Mouse (Mus musculus) WW6 (cell line): Measurements from ENCODE around the gene Calr.

ENCODE experiments used
- DNase-seq: peaks from one replicate; pipeline ENCODE4 v3.0.0-alpha.2; 2013; ENCODE audit warnings: low read depth, low spot score

The Calr gene

DNA sequence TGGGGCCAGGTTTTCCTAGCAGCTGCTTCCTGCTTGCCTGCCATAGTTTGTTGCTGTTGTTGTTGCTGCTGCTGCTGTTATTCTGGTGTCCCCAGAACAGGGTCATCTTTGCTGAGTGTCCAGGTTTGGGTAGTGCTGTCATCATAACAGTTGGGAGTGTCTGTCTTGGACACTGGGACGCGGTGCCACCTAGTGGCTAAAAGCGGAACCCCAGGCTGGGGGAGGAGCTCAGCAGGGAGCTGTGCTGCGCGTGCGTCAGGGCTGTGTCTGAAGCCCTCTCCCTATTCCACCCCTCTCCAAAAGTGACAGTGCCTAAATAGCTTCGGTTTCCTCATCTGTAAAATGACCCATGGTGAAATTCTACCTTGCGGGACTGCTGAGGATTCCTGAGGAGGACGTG, 31.2 kb downstream of the Calr start:
- DNase-seq: peak; percentile 80

DNA sequence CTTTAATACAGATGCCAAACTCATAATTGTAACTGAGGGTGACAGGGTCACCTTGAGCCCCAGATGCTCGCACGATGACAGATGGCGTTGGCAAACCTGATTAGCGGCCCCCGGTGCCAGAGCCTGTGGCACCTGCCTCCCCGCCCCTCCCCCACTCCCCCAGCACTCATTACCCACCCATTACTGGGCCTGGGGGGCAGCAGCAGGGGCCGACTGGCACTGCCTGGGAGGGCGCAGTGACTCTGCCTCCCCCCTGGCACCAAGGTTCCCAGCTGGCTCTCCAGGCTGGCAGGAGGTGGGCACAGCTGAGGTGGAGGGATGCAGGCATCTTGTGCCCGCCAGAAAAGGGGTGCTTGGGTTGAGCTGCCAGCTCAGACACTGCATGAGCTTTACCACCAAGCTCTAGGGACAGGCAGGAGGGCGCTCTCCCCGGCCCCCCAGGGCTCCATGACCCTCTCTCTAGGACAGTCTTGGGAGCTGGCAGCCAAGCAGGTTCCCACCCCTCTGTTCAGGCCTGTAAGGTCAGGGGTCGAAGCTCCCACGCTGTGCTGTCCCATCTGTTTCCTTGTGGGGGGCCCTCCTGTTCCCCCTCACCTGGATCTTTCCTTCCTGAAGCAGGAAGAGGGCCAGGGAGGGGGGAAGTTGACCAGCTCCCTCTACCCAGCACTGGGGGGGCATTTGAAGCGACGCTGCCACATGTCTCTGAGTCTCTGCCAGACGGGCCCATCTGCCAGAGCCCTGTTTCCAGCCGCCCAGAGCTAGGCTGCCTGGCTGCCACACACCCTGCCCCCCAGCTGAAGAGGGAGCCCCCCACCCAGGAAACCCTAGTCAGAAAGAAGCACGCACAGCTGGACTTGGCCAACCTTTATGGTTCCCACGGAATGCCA, 31.9 kb downstream of the Calr start:
- DNase-seq: no peak

DNA sequence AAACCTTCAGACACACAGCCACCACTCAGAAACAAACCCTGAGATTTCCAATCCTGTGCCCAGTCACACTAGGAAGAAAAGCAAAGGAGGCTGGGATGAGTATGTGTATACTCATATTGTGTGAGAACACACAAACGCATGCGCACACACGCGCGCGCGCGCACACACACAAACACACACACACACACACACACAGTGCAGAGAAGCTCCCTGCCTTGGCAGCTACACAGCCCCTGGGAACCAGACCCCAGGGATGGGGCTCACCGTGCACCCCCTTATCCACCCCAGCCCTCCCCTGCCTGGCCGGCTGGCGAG, 32.5 kb downstream of the Calr start:
- no peak for DNase-seq

DNA sequence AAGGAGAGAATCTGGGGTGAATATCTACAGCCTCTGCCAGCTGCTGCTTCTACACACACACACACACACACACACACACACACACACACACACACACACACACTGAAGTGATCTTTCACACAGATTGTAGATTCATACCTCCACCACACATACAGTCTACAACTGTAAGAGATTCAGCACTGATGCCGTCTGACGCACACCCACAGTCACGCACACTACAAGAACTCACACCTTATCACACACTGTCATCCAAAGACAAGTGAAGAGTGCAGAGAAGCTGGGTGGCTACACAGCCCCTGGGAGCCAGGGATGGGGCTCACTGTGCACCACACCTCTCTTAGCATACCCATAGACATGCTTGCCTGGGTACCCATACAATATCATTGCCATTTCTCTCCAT, 32.9 kb downstream of the Calr start:
- DNase-seq: no peak

DNA sequence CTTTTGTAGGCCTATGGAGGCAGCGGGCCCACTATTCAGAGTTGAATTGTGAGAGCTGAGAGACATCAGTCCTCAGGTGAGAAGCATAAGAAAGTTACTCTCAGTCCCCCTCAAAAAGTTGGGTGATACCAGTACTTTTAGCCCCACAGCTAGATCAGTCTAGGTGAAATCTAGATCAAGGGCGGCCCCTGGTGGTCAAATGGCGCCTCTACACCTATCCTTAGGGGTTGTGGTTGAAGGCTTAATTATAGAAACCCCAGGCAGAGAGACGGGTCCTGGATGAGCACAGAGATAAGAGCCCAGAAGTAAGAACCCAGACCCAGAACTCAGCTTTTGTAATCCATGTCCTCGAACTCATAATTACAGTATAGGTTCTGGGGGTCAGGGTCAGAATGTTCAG, 33.7 kb downstream of the Calr start:
- DNase-seq: no peak

DNA sequence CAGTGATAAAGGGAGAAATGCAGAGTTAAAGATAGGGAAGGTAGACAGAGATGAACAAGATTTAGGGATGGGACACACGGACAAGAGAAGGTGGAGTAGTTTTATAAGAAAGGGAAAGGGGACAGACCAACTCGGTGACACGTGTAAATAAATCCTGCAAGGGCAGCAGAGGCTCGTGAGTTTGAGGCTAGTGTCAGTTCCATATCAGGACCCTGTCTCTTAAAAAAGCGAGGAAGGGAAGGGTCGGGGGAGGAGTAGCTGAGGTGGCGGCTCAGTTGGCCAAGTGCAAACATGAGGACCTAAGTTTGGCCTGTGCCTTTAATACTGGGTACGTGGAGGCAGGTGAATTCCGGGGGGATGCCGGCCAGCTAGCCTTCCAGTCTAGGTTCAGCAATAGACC, 35.4 kb downstream of the Calr start:
- no peak for DNase-seq

DNA sequence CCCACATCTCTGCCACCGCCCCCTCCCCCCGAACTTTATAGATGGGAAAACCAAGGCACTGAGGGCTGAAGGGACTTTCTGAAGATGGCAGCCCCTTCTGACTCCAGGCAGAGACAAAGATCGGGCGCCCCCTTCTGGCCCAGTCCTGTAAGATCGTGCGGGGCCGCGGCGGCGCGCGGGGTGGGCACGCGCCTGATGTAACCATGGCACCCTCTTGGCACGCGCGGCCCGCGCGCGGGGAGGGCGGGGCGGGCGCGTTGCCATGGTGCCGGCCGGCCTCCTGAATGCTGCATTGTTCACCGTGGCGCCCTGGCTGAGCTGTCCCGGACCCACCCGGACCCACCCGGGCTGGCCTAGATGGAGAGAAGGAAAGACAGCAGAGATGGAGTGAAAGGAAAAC, 35.8 kb downstream of the Calr start:
- DNase-seq: no peak

DNA sequence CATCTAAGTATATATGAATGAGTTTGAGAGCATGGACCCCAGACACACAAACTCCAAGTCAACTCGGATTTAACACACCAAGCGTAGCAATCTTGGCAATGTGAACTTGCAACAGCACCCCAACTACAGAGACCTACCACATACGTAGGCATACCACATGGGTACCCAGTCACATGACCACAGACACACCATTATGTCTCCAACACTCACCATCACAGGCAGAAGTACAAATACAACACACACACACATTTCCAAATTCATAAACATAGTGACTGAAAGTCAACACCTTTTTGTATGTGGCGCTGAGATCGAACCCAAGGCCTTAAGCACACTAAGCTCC, 36.8 kb downstream of the Calr start:
- no peak for DNase-seq

DNA sequence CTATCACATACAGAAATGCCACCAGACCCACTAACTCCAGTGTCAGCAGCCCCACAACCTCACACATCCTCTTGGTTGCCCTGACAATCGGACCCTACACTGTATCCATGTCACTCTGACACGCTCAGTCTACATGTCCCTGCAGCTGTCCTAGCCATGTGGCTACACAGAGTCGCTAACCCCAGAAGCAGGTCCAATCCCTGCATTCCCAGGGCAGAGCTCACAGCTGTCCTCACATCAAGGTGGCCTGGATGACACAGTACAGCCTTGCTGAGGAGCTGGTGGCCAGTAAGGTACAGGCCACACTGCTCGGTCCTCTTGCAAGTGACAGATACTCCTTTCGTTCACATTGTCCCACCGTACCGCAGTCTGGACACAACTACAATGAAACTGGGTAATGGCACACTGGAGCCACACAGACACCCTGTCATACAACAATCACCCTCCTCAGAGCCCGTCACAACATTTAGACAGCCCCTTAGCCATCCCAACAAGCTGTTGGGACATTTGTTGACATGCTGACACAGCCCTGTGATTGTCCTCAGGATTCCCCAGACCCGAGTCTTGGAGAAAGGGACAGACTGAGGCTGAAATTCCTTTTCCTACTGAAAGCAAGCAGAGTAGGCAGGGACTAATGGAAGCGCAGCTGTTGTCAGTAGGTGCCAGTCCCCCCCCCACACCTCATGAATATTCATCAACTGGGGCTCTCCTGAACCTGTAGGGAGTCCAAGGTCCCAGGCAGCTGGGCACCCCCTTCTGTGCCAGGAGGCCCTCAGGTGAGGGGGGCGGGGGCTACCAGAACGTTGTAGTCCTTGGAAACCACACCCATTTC, 37.4 kb downstream of the Calr start:
- no peak for DNase-seq

DNA sequence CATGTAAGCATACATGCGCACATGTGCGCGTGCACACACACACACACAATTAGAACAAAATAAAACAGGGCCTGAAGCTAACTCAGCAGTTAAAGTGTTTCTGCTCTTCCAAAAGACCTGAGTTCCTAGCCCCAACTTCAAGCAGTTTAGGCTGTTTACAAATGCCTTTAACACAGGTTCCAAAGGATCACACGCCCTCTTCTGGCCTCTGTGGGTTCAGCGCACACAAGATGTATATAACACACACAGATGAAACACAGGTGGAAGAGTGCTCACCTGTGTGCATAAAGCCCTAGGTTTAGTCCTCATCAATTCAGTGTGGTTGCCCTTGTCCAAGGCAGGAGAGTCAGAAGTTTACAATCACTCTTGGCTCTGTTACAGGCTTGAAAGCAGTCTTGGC, 40.7 kb downstream of the Calr start:
- DNase-seq: no peak

DNA sequence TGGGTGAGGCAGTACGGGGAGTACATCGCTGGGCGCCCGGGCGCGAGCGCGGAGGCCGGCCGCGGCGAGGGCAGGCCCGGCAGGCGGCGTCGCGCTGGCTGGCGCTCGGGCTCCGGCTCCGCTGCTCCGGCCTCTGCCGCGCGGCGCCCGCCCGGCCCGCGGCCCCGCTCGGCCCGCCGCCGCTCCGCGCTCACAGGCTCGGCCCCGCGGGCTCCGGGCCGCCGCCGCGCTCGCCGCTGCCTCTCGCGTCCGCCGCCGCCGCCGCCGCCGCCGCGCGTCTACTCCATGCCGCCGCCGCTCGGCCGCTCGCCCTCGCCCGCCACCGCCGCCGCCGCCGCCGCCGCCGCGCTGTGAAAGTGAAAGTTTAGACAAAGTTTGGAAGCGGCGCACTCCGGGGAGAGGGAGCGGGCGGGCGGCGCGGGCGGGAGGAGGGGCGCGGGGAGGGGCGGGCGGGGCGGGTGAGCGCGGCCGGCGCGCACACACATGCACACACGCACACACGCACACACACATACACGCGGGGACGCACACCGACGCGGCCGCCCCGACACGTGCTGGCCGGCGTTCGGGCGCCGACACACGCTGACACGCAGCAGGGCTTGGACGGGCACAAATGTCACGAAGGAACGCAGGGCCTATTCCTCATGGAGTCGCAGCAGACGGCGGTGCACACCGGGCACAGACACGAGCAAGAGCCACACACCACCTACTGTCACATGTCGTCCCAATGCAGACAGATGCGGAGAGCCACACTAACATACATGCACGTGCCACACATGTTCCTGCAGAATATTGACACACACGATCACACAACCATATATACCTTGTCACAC, 46.5 kb downstream of the Calr start, which contains the start of gene Nfix:
Gene Nfix (minus strand): TSS at position 346 of the 833 bp plus-strand sequence.
- DNase-seq: no peak

DNA sequence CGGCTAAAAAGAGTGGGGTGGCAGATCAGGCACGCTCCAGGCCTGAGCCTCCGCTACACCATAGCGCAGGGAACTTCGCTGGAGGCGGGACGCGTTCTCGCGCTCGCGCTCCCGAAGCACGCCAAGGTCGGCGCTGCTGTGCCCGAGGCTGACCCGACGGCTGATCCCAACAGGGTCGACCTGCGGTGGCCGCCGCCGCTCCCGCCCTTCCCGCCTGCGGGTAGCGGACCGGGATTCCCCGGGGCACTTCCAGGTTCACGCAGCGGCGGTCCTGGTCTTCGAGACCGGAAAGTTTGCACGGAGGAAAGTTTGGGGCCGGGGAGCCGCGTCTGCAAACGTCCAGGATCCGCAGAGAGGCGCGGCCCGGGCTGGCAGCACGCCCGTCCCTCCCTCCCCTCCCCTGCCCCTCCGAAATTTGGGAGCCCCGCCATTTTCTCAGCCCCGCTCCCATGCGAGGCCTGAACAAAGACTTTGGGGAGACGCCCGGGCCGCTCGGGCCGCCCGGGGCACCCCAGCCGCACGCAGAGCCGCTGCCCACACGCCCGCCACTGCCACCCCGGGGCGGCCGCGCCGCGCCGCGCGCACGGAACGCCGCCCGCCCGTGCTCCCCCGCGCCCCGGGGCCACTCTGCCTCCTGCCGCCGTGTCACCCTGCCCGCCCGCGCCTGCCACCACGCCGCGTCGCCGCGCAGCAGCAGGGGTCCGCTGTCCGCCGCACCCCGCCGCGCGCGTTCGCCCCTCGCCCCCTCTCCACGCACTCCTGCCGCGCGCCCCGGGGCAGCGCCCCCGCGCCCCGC, 47.4 kb downstream of the Calr start:
- no peak for DNase-seq

DNA sequence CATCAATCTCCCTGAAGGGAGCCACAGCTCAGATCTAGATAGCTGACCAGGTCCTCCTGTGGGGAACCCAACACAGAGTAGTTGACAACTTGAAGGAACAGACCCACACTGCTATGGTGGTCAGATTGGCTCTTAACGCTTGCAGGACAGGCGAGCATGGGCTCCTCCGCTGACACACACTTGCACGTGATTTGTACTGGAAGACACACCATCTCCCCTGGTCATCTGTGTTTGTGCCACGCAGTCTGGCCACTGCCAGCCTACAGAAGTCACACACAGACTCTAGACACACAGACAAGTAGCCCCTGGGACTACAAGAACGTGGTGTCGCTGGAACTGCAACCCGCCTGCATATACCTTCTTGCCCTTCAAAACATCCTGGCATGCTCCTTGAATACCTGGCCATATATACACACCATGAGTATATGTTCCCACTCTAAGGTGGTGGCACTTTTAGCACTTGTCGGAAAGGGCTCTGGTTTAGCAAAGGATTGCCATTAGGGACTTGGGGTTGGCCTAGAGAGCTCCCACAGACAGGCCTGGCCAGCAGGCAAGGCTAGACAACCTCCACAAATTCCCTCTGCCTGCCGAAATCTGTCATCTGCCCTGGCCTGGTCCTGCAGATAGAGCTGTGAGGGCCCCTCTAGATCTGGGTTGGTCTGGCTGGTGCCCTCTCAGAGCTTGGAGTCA, 48.1 kb downstream of the Calr start:
- no peak for DNase-seq

DNA sequence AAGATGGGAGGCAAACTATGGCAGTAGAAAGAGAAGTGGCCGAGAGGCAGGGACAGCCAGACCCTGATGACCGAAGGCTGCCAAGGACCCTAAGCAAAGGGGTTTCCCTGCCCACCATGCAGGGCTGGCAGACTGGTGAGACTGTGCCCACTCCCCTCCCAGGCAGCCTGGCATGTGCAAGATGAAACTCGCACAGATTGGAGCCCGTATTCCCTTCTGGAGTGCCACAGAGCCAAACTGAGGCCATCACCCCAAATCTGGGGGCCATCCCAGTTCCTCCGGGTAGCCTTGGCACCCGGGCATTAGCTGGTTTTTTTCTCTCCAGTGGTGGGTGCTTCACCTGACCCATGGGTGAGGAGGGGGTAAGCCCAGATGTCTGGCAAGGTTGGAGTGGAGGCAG, 48.8 kb downstream of the Calr start:
- DNase-seq: no peak

DNA sequence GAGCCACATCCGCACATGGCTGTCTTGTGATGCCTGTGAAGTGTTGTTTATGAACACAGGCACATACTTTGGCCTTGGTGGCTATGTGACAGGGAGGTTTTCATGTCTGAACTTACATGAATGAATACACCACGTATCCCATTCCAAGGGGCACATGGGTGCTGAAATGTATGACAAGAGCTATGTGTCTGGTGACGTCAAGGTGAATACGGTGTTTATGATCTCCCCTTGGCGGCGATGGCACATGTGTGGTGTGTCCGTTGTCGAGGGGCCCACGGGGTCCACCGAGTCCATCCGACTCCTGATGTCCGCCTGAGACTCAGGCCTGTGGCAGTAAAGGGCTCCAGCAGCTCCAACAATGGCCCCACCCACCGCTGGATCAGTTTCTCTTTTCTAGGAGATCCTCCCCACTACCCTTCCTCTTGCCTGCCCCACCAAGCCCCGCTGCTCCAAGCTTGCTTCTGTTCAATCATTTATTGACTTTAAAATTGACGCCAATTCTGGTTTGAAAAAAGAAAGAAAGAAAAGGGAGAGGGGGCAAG, 49.4 kb downstream of the Calr start:
- no peak for DNase-seq

DNA sequence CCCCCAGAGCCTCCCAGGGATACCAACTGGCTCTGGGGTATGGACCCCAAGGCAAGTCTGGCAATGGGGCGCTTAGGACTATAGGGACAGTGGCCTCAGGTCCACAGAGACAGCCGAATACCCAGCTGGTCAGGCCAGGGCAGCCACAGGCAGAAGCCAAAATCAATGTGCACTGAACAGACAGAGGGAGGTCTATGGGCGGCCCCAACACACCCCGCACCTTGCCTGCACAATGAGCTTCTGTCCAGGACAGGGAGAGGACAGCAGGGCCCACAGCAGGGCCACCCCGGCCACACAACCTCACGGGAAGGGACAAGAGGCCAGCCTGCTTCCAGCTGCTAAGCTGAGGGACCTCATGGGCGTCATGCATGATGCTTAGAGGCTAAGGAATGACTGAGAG, 52.2 kb downstream of the Calr start:
- no peak for DNase-seq

DNA sequence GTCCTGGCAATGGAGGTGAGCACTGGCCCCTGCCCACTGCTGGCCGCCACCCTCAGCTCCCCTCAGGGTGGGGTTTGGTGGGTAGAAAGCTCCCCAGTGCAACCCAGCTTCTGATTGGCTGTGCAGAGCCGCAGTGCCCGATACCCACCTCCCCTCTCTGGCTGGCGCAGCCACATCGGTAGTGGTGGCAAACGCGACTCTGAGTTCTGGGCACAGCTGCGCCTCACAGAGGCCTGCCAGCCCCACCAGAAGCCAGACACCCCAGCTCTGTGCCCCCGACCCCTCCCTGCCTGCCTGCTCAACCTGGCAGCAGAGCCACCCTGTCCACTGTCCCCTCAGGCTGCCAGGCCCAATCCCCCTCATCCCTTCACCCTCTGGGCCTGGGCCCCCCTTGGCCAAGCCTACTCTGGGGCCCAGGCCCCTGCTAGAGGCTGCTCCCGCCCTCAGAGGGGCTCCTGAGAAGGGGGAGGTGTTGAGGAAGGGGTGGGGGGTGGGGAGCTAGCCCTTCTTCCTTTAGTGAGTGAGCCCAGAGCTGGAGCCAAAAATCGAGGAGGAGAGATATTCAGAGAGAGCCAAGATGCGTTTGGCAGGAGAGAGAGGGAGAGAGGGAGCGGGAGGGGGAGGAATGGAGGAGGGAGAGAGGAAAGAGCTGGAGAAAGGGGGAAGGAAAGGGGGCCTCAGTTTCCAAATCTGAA, 52.8 kb downstream of the Calr start:
- no peak for DNase-seq

DNA sequence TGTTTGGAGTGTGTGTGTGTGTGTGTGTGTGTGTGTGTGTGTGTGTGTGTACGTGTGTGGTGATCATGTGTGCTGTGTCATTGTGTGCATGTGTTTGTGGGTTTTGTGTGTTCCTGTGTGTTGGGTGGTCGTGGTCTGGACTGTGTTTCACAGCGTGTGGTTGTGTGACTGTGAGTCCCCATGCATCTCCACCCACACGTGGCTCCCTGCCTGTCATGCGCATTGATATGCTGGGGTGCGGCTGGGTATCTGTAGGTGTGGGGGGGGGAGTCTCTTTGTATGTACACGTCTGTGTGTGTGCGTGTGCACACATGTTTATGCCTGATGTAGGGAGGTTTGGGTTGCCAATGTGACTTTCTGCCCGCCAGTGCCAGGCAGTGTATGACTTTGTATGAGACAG, 53.6 kb downstream of the Calr start:
- DNase-seq: no peak

DNA sequence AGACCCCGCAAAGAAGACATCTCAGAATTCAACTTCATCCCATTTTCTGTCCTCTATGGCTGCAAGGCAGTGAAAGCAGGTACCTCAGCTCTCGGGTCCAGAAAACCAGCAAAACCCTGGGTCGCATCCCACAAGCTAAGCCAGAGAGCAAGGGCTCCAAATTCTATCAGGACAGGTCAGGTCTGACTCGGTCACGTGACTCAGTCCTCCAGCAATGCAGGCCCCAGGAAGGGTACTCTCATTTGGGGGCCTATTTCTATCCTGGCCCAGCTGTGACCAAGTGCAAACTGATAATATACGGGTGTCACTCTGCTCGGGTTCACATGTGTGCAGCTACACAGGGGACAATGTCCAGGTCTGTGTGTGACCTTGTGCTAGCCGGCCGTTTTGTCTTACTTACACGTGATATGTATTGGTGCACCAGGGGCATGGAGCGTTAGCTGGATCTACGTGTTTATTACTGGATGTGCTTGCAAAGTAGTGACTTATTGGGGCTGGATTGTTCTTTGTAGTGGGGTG, 54.2 kb downstream of the Calr start:
- no peak for DNase-seq
